Mouse (Mus musculus) bone marrow, adult 2 months (tissue): ENCODE results near the gene Tspear.
"Not testable (repeated sequence)": the region's sequence is repeated elsewhere in the genome, so short reads cannot be mapped to it uniquely, and the experiment has no call there.

ENCODE experiments used
- CTCF ChIP-seq: fragments of 200-500 bp; IDR thresholded peaks from 2 replicates; pipeline ENCODE4 v1.5.1; 2011; ENCODE audit warnings: low read length, control low read depth; ENCODE audit not compliant: control insufficient read depth, insufficient read depth
- POLR2A ChIP-seq: fragments of 200-500 bp; IDR thresholded peaks from 2 replicates; pipeline ENCODE4 v1.6.1; 2011; ENCODE audit warnings: low read depth, mild to moderate bottlenecking, control low read depth, low read length, borderline replicate concordance; ENCODE audit not compliant: control insufficient read depth

- TF ChIP-seq CTCF, POLR2A: not testable (repeated sequence)
Measured at GRCm38 (mm10) chr10:77783396-77783795, 97.0 kb downstream of the Tspear start.
